Mouse (Mus musculus) midbrain, embryonic 16.5 days (tissue): ENCODE measurements around the gene Lipn. TPM values are rescaled to one million over a fixed set of nuclear protein-coding genes. Genes with fewer than 3 reads are reported as not detected.

Experiments
- ATAC-seq: fragments of 200-750 bp; cut with Nextera tagmentation; 2 replicates; pipeline ENCODE4 v1.8.0; 2017; ENCODE audit warnings: moderate TSS enrichment
- H3K27ac ChIP-seq: fragments of 300-500 bp; sonication (generic); 2 replicates; pipeline ENCODE4 v1.5.1; 2014; ENCODE audit warnings: mild to moderate bottlenecking, low read length, mixed read lengths
- H3K27me3 ChIP-seq: fragments of 300-500 bp; sonication (generic); 2 replicates; pipeline ENCODE4 v1.6.1; 2014; ENCODE audit warnings: low read depth, low read length, mixed read lengths; ENCODE audit not compliant: control insufficient read depth, insufficient read depth
- H3K36me3 ChIP-seq: fragments of 300-500 bp; sonication (generic); 2 replicates; pipeline ENCODE4 v1.6.1; 2014; ENCODE audit warnings: mild to moderate bottlenecking, low read length, moderate library complexity, mixed read lengths; ENCODE audit not compliant: control insufficient read depth, insufficient read depth
- H3K4me1 ChIP-seq: fragments of 300-500 bp; sonication (generic); 2 replicates; pipeline ENCODE4 v1.6.1; 2014; ENCODE audit warnings: mild to moderate bottlenecking, low read length, mixed read lengths; ENCODE audit not compliant: control insufficient read depth, insufficient read depth
- H3K4me2 ChIP-seq: fragments of 300-500 bp; sonication (generic); 2 replicates; pipeline ENCODE4 v1.6.1; 2014; ENCODE audit warnings: mild to moderate bottlenecking, low read length, mixed read lengths
- H3K4me3 ChIP-seq: fragments of 300-500 bp; sonication (generic); 2 replicates; pipeline ENCODE4 v1.5.1; 2014; ENCODE audit warnings: low read depth, mild to moderate bottlenecking, low read length, moderate library complexity, mixed read lengths
- H3K9ac ChIP-seq: fragments of 300-500 bp; sonication (generic); 2 replicates; pipeline ENCODE4 v1.6.1; 2014; ENCODE audit warnings: low read depth, low read length, mixed read lengths
- H3K9me3 ChIP-seq: fragments of 300-500 bp; sonication (generic); replicated peaks from 2 replicates; pipeline ENCODE4 v1.6.1; 2014; ENCODE audit warnings: mild to moderate bottlenecking, low read length, mixed read lengths; ENCODE audit not compliant: control insufficient read depth, poor library complexity, severe bottlenecking
- WGBS: fragments of 180-500 bp; shearing (Covaris S2); extraction: QIAGEN DNeasy Blood & Tissue Kit; methylation state at CpG from one replicate; pipeline ENCODE4 v1.1.7; 2014; 5-methylcytosine and 5-hydroxymethylcytosine counted together
- polyA plus RNA-seq: library from polyadenylated mRNA; unstranded; fragments of >200 nt; fragmentation: Nextera tagmentation; extraction: Ambion mirVana; gene quantifications from 2 replicates; pipeline ENCODE4 v1.2.1, GENCODE M21; 2015

The Lipn gene
- polyA plus RNA-seq, 1 experiment from 2014 or later = not detected

GRCm38 (mm10) chr19:34074239-34074638, 7.1 kb downstream of the Lipn start:
- H3K4me1 ChIP-seq = no peaks in the 10 kb centered on the region
- no peak overlapping the region for H3K4me3 ChIP-seq
- H3K27me3 ChIP-seq = no peaks in the 10 kb centered on the region
- no peak overlapping the region for H3K27ac ChIP-seq
- ATAC-seq = no peak
- H3K9me3 ChIP-seq = no peaks in the 10 kb centered on the region
- H3K9ac ChIP-seq = no peak overlapping the region
- H3K36me3 ChIP-seq = no peaks in the 10 kb centered on the region
- no peak overlapping the region for H3K4me2 ChIP-seq

GRCm38 (mm10) chr19:34078130-34078529, 11.0 kb downstream of the Lipn start:
- ATAC-seq = no peak
- Histone ChIP-seq H3K36me3 (no peaks in the 10 kb centered on the region), H3K4me3 (no peak overlapping the region), H3K27me3 (no peaks in the 10 kb centered on the region), H3K4me1 (no peaks in the 10 kb centered on the region), H3K27ac (no peak overlapping the region), H3K9me3 (no peaks in the 10 kb centered on the region), H3K9ac (no peak overlapping the region), H3K4me2 (no peak overlapping the region)
- WGBS = 87% methylated on average over 2 of the region's 2 CpGs

GRCm38 (mm10) chr19:34089011-34089680, 22.0 kb downstream of the Lipn start:
- H3K4me2 ChIP-seq = no peak overlapping the region
- H3K9me3 ChIP-seq = no peaks in the 10 kb centered on the region
- H3K36me3 ChIP-seq = no peaks in the 10 kb centered on the region
- no peaks in the 10 kb centered on the region for H3K4me1 ChIP-seq
- 73% methylated on average over 3 of the region's 3 CpGs for WGBS
- H3K4me3 ChIP-seq = no peak overlapping the region
- ATAC-seq = no peak
- no peaks in the 10 kb centered on the region for H3K27me3 ChIP-seq
- H3K9ac ChIP-seq = no peak overlapping the region
- H3K27ac ChIP-seq = no peak overlapping the region

- ATAC-seq = no peak
- Histone ChIP-seq H3K4me1 (no peaks in the 10 kb centered on the region), H3K4me3 (no peak overlapping the region), H3K9ac (no peak overlapping the region), H3K27me3 (no peaks in the 10 kb centered on the region), H3K27ac (no peak overlapping the region), H3K9me3 (no peaks in the 10 kb centered on the region), H3K36me3 (no peaks in the 10 kb centered on the region), H3K4me2 (no peak overlapping the region)
- 84% methylated on average over 5 of the region's 5 CpGs for WGBS
Observed at GRCm38 (mm10) chr19:34095381-34095780, 28.2 kb downstream of the Lipn start.

- Histone ChIP-seq H3K9ac (no peak overlapping the region), H3K27me3 (no peaks in the 10 kb centered on the region), H3K4me1 (no peaks in the 10 kb centered on the region), H3K36me3 (no peaks in the 10 kb centered on the region), H3K4me2 (no peak overlapping the region), H3K27ac (no peak overlapping the region), H3K4me3 (no peak overlapping the region), H3K9me3 (no peaks in the 10 kb centered on the region)
- ATAC-seq = no peak
- 76% methylated on average over 1 of the region's 1 CpGs for WGBS
Observed at GRCm38 (mm10) chr19:34096228-34096627, 29.1 kb downstream of the Lipn start.

GRCm38 (mm10) chr19:34100633-34101032, 33.5 kb downstream of the Lipn start, which contains the start of gene Lipm:
Gene Lipm (plus strand): TSS chr19:34100933.
- Histone ChIP-seq H3K4me3 (no peak within 1 kb of the TSS), H3K36me3 (no peaks in the 10 kb centered on the region), H3K4me1 (no peaks in the 10 kb centered on the region), H3K9me3 (no peaks in the 10 kb centered on the region), H3K4me2 (no peak within 1 kb of the TSS), H3K9ac (no peak within 1 kb of the TSS), H3K27ac (no peak within 1 kb of the TSS), H3K27me3 (no peaks in the 10 kb centered on the region)
- no peak for ATAC-seq
- WGBS = 90% methylated on average over 4 of the region's 4 CpGs

- no peak overlapping the region for H3K4me2 ChIP-seq
- H3K4me3 ChIP-seq = no peak overlapping the region
- no peak overlapping the region for H3K27ac ChIP-seq
- no peak overlapping the region for H3K9ac ChIP-seq
- no peaks in the 10 kb centered on the region for H3K27me3 ChIP-seq
- no peaks in the 10 kb centered on the region for H3K36me3 ChIP-seq
- no peak for ATAC-seq
- 96% methylated on average over 7 of the region's 7 CpGs for WGBS
- no peaks in the 10 kb centered on the region for H3K9me3 ChIP-seq
- no peaks in the 10 kb centered on the region for H3K4me1 ChIP-seq
Observed at GRCm38 (mm10) chr19:34101888-34102287, 34.7 kb downstream of the Lipn start.

- Histone ChIP-seq H3K4me3 (no peak overlapping the region), H3K9me3 (no peaks in the 10 kb centered on the region), H3K4me1 (no peaks in the 10 kb centered on the region), H3K4me2 (no peak overlapping the region), H3K9ac (no peak overlapping the region), H3K36me3 (no peaks in the 10 kb centered on the region), H3K27me3 (no peaks in the 10 kb centered on the region), H3K27ac (no peak overlapping the region)
- ATAC-seq = no peak
- 87% methylated on average over 3 of the region's 3 CpGs for WGBS
Observed at GRCm38 (mm10) chr19:34104841-34105240, 37.7 kb downstream of the Lipn start.

- no peak overlapping the region for H3K27ac ChIP-seq
- no peak for ATAC-seq
- no peaks in the 10 kb centered on the region for H3K27me3 ChIP-seq
- H3K36me3 ChIP-seq = no peaks in the 10 kb centered on the region
- H3K9me3 ChIP-seq = no peaks in the 10 kb centered on the region
- no peak overlapping the region for H3K4me2 ChIP-seq
- no peak overlapping the region for H3K4me3 ChIP-seq
- H3K4me1 ChIP-seq = no peaks in the 10 kb centered on the region
- no peak overlapping the region for H3K9ac ChIP-seq
- 84% methylated on average over 1 of the region's 1 CpGs for WGBS
Observed at GRCm38 (mm10) chr19:34119102-34119501, 51.9 kb downstream of the Lipn start.
